Mouse (Mus musculus): Measurements from ENCODE around the gene Elp1. TPM values are rescaled to one million over a fixed set of nuclear protein-coding genes. Genes with fewer than 3 reads are reported as not detected.

Gene Elp1
- 10 to 100 TPM; 63.5 to 65.1 TPM for total RNA-seq (2021)

DNA sequence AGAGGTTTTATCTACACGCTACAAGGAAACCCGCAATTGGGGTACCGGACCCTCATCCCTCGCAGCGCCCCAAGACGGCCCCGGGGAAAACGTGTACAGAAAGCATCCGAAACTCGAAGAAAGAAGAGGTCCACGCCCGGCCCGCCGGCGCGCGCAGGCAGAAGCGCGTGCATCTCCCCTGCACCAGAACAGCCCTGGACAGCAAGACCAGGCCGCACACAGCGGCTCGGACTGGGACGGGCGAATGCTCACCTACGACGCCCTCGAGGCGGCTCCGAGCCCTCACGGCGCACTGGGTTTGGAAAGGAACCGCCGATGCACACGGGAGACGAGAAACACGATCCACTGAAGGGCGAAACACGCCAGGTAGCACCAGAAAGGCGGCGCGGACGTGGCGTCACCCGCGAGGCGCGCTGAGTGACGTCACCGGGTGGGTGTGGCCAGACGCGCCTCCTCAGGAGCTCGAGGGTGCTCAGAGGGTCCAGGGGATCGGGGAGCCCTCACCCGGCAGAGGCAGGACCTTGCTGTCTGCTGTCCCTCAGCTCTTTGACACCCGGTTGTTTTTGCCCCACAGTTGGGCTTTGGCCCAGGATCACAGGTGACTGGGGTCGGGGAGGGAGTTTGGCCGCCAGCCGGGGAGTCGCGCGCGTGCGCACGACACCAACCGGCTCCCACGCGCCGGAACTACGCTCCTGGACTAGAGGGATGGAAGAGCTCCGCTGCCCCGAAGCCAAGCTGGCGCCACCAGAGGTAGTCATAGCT lies at the start of gene Elp1, which contains the start of gene Fam206a:
TSS of gene Elp1 (minus strand) at position 425 of the 762 bp plus-strand sequence.
TSS of gene Fam206a (plus strand) at position 439 of the 762 bp plus-strand sequence.
- DNase-seq (ENCODE audit: low spot score in 2 of 2) = peak; percentile 97 to 99
- intact Hi-C loops (cut with DNase I) = no loop called here

DNA sequence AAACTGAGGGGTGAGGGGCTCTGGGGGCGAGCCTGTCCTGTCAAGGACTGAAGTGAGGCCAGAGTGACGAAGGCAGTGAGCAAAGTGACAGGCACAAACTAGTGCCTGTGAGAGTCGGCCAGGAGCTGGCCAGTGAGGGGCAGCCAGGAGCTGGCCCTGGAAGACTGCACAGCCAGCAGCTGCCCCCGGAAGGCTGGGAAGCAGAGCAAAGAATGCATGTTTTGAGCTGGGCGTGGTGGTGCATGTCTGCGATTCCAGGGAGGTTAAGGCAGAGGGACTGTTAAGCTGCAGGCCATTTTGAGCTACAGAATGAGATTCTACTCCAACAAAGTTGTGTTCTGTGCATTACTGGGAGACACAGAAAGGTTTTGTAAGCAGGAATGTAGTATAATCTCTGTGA lies 48.6 kb upstream of the Elp1 start:
- intact Hi-C loops (cut with DNase I) = no loop called here
- DNase-seq (ENCODE audit: low spot score in 2 of 2) = no peak

DNA sequence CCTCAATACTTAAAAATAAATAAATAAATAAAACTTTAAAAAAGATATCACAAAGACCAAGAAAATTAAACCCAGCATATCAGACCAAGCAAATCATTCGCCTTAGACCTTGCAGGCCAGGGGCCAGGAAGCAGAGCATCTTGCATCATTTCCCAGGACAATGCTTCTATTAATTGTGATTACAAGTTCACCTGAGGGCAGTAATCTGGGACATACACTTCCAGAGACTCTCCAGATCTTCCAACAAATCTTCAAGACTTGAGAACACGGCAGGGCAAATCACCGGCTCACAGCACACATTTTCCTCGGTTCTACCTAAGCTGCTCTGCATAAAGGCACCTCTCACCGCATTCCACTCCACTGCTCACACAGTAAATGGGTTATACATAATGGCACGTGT lies 45.9 kb upstream of the Elp1 start:
- intact Hi-C loops (cut with DNase I) = no loop called here
- DNase-seq (ENCODE audit: low spot score in 2 of 2) = no peak

DNA sequence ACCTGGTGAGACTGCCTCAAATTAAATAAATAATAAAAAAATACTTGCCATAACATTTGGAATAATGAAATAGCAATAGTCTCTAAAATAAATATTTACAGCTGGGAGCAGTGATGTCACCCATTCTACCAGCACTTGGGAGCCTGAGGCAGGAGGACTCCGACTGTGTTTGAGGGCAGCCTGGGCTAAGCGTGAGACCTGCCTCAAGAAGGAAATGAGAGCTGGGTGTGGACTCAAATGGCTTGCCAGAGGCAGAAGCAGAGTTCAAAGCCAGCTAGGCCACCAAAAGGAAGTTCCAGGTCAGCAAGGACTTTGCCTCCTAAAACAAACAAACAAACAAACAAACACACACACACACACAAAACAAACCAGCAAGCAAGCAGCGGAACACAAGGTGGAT lies 45.3 kb upstream of the Elp1 start:
- no peak for DNase-seq (ENCODE audit: low spot score in 2 of 2)
- intact Hi-C loops (cut with DNase I) = no loop called here

DNA sequence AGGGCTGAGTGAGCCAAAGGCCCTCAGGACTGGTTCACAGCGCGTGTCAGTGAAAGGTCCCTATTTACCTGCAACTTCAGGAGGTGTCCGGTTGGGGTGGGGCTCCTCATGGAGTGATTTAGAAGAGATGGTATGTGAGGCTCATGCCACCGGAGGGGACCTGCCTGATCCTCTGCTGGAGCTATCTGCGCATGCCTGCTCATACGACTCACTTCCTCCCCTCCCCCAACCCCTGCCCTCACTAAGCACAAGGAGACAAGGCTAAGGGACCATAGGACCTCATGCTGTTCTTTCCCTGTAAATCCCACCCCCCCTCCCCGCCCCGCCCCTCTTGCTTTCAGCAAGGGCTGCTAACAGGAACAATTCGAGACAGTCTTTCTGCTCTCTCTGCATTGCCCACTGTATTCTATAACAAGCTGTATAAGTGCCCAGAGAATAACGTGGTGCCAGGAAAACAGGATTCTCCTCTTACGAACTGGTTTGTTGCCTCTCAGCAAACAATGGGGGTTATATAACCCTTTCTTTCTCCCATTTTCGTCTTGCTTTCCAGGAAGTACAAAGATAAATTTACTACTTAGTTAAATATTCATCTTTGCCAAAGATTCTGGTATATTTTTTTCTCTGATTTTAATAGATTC lies 43.9 kb upstream of the Elp1 start:
- intact Hi-C loops (cut with DNase I) = no loop called here
- no peak for DNase-seq (ENCODE audit: low spot score in 2 of 2)

DNA sequence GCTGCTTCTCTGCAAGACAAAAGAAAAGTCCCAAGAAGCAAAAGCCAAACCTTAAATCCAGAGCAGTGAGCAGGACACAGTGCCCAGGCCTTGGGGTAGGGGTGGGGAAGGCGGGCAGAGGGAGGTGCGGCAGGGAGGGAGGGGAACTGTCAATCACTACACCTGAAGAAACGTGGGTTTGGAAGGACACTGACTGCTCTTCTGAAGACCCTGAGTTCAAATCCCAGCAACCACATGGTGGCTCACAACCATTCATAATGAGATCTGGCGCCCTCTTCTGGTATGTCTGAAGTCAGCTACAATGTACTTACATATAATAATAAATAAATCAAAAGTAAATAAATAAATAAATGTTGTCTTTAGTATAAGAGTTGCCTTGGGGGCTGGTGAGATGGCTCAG lies 42.8 kb upstream of the Elp1 start:
- intact Hi-C loops (cut with DNase I) = no loop called here
- no peak for DNase-seq (ENCODE audit: low spot score in 2 of 2)

DNA sequence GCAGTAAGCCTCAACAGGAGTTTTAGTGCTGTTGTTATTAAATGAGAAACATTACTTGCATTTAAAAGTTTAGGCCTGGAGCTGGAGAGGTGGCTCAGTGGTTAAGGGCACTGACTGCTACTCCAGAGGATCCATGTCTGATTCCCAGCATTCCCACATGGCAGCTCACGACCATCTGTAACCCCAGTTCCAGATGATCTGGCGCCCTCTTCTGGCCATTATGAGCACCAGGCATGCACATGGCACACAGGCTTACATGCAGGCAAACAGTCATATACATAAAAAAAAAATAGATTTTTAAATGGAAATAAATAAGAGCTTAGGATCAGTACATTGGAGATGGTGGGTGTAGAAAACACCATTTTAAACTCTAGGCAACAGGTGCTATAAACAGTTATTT lies 41.8 kb upstream of the Elp1 start:
- intact Hi-C loops (cut with DNase I) = no loop called here
- no peak for DNase-seq (ENCODE audit: low spot score in 2 of 2)

DNA sequence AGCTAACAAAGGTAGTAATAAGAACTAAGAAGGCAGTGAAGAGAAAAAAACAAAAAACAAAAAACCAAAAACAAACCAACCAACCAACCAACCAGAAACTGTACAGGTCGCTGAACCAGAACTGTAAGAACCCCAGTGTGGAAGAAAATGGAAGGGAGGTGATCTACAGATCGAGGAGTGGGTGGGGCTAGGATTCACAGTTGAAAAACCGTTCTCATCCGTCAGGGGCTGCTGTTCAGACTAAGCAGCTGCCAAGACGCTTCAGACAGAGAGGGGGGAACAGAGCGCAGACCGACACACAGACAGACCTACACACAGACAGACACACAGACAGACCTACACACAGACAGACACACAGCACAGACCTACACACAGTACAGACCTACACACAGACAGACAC lies 40.4 kb upstream of the Elp1 start:
- intact Hi-C loops (cut with DNase I) = no loop called here
- no peak for DNase-seq (ENCODE audit: low spot score in 2 of 2)

DNA sequence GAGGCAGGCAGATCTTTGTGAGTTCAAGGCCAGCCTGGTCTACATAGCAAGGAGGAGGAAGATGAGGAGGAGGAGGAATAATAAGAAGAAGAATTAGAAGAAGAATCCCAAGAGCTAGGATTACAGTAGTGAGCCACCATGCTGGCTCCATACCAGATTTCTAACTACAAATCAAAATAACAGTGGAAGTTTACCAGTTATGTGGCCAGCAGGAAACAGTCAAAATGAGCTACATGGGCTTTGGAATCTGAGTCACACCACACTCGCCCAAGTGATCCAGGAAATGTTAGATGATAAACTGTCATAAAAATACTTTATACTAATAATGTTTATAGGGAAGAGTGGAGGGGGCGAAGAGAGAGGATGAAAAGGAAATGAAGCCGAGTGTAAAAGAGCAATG lies 38.2 kb upstream of the Elp1 start:
- no peak for DNase-seq (ENCODE audit: low spot score in 2 of 2)
- intact Hi-C loops (cut with DNase I) = no loop called here

DNA sequence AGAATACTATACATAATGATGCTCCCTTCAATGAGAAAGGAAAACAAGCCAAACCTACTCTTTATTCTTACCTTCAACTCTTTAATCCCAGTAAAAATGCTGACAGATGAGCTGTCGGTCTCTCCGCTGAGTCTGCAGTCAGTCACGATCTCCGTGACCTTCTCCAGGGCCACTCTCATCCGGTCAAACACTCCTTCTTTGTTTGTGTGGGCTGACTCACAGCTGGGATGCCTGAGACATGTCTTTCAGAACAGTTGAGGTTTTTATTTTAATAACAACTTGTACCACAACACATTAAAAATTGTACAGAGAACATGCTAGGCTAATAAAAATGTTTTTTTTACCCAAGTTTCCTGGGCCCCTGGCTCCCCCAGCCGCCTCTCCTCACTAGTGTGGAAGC lies 35.5 kb upstream of the Elp1 start:
- DNase-seq (ENCODE audit: low spot score in 2 of 2) = no peak
- intact Hi-C loops (cut with DNase I) = no loop called here

DNA sequence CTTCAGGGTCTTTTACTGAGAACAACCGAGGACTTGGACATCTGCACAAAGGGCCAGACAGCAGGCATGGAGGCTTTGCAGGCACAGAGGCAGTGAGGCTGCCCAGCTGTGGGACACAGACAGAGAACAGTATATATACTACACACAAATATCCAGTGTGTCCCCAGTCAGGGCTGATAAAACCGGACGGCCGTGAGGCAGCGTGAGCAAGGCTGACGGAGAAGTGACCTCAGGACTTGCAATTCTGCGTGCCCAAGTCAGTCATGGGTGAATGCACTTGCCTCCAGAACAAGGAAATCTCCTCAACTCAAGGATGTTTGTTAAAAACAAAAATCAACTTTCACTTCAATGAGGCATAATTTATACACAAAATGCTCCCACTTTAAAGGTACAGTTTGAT lies 29.9 kb upstream of the Elp1 start:
- no peak for DNase-seq (ENCODE audit: low spot score in 2 of 2)
- intact Hi-C loops (cut with DNase I) = no loop called here

DNA sequence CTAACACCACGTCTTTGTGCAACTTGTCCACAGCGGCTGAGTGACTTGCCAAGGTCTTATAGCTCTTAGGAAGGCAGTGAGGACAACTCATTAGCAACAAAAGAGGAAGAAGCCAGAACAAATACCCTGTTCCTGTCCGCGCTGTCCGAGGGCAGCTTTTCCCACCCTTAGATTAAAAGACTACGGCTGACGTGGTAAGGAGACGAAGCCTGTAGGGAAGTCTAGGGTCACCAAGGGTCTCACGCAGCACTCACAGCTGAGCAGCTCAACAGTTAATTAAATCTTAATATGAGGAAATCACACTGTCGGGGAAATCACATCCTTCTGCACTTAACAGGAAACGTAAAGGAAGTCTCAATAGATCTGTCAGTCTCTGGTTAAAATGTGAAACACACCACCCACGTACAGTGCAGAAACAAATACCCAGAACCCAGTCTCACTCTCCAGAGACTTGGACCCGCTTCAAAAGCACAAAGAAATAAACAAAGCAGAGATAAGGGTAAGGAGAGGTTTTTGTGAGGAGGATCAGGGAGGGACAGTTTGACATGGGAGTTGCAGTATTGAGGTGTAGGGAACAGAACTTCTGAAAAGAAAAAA lies 29.0 kb upstream of the Elp1 start:
- DNase-seq (ENCODE audit: low spot score in 2 of 2) = no peak
- intact Hi-C loops (cut with DNase I) = no loop called here

DNA sequence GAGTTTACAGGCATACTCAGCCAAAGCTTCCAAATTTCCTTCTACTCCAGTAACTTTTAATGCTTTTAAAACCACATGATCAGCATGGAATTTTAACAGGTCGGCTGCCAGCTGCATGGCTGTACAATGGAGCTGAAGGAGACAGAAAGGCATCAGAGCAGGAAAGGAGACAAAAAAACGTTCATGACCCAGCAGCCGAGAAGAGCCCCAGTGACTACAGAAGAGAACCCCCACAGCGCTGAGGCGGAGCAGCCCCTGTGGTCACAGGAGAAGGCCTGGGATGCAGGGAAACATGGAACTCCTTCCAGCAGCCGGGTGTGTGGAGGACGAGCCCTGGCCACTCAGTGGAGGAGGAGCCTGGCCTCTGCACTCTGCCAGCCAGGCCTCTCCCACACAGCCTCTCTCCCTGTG lies 27.4 kb upstream of the Elp1 start:
- intact Hi-C loops (cut with DNase I) = no loop called here
- peak in 1 of 2 experiments; percentile 11 for DNase-seq (ENCODE audit: low spot score in 2 of 2)

DNA sequence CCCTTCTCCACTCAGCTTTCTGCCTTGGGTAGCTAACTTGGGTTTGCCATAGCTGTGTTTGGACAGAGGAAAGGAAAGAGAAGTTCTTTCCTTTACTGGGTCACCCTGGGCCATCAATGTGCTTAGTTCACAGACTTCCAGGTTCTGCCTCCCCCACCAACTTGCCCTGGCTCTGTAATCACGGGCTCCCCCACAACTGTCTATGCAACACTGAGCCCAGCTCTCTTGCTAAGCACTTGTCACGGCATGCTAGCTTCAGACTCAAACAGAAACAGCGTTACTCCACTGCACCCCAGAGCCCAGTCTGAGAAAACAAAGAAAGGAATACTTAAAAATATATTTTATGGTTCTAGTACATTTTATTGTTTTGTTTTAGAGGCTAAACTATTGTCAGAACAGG lies 26.8 kb upstream of the Elp1 start:
- no peak for DNase-seq (ENCODE audit: low spot score in 2 of 2)
- intact Hi-C loops (cut with DNase I) = no loop called here

DNA sequence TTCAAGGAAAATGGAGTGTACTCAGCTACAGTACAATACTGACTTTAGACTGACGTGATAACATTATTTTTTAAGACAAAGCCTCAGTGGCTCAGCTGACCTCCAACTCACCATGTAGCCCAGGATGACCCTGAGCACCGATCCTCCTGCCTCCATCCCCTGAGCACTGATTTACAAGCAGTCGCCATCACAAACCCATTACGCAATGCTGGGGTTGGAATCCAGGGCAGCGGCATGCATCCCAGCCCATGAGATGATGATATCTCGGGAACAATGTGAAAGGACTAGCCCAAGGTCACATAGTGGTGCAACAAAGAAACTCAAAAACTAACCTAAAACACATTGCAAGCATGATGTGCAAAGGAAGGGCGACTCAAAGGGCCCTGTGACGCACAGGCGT lies 22.1 kb upstream of the Elp1 start:
- intact Hi-C loops (cut with DNase I) = no loop called here
- DNase-seq (ENCODE audit: low spot score in 2 of 2) = no peak

DNA sequence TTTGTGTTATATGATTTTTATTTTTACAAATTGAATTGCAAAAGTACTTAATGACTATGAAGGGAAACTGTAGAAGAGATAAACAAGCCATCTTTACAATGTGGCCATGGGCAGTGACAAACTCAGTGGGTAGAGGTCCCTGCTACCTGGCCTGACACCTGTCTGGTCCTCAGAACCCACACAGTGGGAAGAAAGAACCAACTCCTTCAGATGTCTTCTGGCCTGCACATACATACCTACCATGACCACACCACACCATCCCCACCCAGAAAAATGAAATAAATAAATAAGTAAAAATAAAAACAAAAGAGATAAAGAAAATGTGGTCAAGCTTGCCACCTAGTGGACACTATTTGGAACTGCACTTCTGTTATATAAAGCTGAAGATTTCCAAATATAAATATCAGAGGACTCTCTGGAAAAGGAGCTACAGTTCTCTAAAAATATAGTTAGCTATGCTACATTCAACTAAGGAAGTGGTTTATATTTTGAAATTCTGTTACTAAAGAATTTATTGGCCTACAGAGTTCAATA lies 18.0 kb upstream of the Elp1 start:
- intact Hi-C loops (cut with DNase I) = no loop called here
- peak; percentile 28 to 63 for DNase-seq (ENCODE audit: low spot score in 2 of 2)

DNA sequence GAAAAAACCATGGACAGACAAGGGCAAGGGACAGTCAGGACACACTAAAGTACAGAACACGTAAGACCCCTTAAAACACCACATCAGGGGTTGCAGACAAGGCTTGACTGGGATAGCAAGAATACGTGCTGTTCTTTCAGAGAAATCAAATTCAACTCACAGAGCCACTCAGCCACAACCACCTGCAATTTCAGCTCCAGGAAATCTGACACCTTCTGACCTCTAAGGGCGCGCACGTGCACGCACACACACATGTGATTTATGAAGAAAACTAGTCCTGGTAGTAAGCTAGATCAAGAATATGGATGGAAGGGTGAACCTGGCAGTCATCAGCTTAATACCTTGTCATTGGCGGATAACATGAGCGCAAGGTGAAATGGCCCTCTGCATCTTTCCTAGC lies 13.0 kb upstream of the Elp1 start:
- DNase-seq (ENCODE audit: low spot score in 2 of 2) = no peak
- intact Hi-C loops (cut with DNase I) = no loop called here

DNA sequence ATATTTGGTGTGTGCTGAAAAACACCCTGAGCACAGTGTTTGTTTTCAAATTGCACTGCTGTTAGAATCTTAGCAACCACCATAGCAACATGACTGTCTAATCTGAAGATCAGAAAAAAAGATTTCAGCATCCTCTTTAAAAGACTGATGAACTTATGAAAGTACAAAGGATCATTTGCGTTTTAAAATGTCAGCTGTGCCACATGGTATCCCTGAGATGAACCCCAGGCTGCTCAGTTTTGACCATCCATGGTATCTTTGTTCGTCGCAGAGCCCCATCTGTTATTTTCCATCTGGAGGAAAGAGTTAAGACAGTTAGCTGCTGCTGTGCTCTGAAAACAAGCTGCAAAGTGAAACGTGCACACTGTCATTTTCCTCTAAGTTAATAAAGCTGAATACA lies 10.0 kb upstream of the Elp1 start:
- no peak for DNase-seq (ENCODE audit: low spot score in 2 of 2)
- intact Hi-C loops (cut with DNase I) = no loop called here

DNA sequence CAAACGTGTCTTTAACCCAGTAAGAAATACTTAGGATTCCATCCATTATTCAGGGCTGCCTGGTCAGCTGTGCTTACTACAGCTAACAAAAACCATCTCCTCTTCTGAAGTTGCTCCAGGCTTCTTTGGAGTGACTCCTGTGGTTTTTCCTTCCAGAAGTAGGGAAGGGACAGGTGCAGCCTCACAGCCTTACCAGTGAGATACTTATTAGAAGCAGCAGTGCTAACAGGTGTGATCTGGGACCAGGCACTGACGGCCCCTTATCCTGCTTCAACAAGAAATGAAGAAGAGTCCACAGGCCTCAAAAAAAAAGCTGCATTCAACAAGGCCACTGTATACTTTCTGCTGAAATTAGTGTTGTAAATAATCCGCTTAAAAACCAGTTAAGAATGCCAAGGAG lies 9.5 kb upstream of the Elp1 start:
- no peak for DNase-seq (ENCODE audit: low spot score in 2 of 2)
- intact Hi-C loops (cut with DNase I) = no loop called here

DNA sequence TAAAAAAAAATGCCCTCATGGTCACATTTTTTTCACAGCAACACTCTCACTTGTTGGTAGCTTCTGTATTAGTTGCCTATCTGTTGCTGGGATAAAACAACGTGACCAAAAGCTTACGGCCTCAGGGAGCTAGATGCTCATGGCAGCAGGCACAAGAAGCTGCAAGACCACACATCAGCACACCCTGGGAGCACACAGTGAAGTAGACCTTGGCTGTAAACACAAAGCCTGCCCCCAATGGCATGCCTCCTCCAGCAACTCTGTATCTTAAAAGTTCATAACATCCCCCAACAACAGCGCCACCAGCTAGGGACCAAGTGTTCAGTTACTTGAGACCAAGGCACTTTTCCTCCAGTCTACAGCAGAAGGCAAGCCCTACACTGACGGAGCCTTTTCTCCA lies 6.9 kb upstream of the Elp1 start:
- intact Hi-C loops (cut with DNase I) = no loop called here
- no peak for DNase-seq (ENCODE audit: low spot score in 2 of 2)

DNA sequence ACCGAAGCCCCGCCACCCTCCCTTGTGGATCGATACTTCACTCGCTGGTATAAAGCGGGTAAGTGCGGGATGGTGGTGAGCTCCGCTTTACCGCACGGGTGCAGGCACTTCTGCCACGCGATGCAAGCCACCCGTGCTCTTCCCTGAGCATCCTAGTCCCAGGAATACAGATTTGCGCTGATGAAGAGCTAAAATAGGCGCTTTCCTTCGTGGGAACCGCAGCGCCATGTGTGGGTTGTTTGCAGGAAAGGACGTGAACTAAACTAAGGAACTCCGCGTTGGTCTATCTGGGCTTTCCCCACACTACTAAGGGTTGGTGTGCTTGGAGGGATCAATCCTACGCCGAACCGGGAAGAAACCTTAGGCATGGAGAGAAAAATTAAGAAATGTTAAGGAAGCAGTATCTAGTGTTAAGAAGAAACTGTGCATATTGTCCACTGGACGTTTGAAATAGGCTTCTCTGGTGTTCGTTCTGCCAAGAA lies 579 bp upstream of the Elp1 start:
- no peak for DNase-seq (ENCODE audit: low spot score in 2 of 2)
- intact Hi-C loops (cut with DNase I) = no loop called here

Measured in left cerebral cortex, postnatal 25 days (tissue).